Mouse (Mus musculus): ENCODE measurements around the gene Traf3. TPM values are rescaled to one million over a fixed set of nuclear protein-coding genes. Genes with fewer than 3 reads are reported as not detected.
A peak's percentile ranks its signal among the peaks of the same experiment; 100 is the strongest.

The Traf3 gene
- total and polyA plus RNA-seq, 2 experiments from 2014 or later, result 14.9 to 40.2 TPM

DNA sequence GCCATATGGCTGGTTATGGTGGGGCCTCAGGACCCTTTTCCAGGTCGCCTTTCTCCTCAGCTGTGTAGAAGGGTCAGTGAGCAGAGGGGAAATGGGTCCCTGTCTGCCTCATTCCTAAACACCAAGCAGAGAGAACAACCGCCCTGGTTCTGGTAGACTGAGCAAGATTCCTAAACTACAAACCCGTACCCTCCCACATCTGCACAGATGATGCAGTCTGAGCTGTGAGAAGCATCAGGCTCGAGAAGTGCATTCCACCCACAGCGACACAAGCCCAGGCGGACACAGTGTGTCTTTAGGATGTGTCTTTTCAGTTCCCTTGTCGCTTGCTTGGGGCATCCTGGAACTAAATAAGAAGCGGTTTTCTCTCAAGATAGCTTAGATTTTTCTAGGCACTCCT, 83.9 kb downstream of the Traf3 start:
- TF ChIP-seq CTCF (IDR thresholded peaks at IDR 0.05), result no peak
- Histone ChIP-seq H3K27me3 (ENCODE audit: insufficient read depth, low read length) (no peaks in the 10 kb centered on the region), H3K9me3 (ENCODE audit: low read length) (no peaks in the 10 kb centered on the region), H3K27ac (ENCODE audit: low read depth, low read length) (no peak overlapping the region), H3K4me2 (ENCODE audit: low read depth, low read length, poor library complexity, severe bottlenecking) (no peak overlapping the region), H3K4me1 (ENCODE audit: insufficient read depth, low read length) (no peaks in the 10 kb centered on the region), H3K4me3 (ENCODE audit: low read depth, low read length) (no peak overlapping the region), H3K36me3 (ENCODE audit: insufficient read depth, low read length) (peaks cover 31% of the 10 kb centered on the region), H3K9ac (replicated peaks; ENCODE audit: low read length, poor library complexity, severe bottlenecking) (no peak overlapping the region)
- DNase-seq (ENCODE audit: low spot score), result no peak
- 70% methylated on average over 8 of the region's 8 CpGs for WGBS
- no peak for ATAC-seq (ENCODE audit: low FRiP score)

DNA sequence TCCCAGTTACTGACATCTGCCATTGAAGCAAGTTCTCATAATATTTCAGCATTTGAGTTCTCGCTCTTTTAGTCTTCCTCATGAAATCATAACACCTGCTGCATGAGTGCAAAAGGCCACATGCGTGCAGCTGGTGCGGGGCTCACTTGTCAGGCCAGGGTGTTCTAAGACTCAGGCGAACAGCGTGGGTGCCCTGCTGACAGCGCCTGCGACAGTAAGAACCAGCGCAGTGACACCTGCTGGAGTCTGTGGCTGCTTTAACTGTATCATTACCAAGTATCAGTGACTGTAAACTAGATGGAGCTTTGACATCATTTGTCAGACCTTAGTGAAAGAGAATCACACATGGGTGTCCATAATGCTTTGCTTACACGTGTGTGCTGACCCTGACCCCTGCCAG, 85.1 kb downstream of the Traf3 start:
- Histone ChIP-seq H3K9me3 (ENCODE audit: low read length) (no peaks in the 10 kb centered on the region), H3K4me1 (ENCODE audit: insufficient read depth, low read length) (no peaks in the 10 kb centered on the region), H3K9ac (replicated peaks; ENCODE audit: low read length, poor library complexity, severe bottlenecking) (no peak overlapping the region), H3K36me3 (ENCODE audit: insufficient read depth, low read length) (peaks cover 30% of the 10 kb centered on the region), H3K27me3 (ENCODE audit: insufficient read depth, low read length) (no peaks in the 10 kb centered on the region), H3K27ac (ENCODE audit: low read depth, low read length) (no peak overlapping the region), H3K4me3 (ENCODE audit: low read depth, low read length) (no peak overlapping the region), H3K4me2 (ENCODE audit: low read depth, low read length, poor library complexity, severe bottlenecking) (no peak overlapping the region)
- TF ChIP-seq CTCF (IDR thresholded peaks at IDR 0.05), result peak; percentile 45
- peak; percentile 25 for DNase-seq (ENCODE audit: low spot score)
- WGBS, result 62% methylated on average over 9 of the region's 9 CpGs
- ATAC-seq (ENCODE audit: low FRiP score), result no peak

DNA sequence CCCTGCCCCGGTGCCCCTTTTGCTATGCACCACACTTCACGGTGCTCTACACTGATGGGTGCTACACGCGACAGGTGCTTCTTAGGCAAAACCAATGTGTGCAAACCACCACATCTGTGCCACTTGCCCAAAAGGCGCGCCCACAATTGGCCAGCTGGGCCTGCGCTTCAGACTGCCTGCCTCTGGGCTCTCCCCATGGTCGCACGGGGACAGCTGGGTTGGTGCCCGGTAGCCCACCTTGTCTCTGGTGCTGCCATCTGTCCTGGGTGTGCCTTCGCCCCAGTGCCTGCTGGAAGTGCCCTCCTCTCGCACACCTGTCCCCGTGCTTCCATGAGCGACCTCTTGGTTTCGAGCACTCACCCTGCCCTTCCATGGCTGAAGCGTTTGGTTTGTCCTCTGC, 97.5 kb downstream of the Traf3 start:
- ATAC-seq (ENCODE audit: low FRiP score), result no peak
- peaks cover 50% of the 10 kb centered on the region for H3K36me3 ChIP-seq (ENCODE audit: insufficient read depth, low read length)
- no peak overlapping the region for H3K9ac ChIP-seq (replicated peaks; ENCODE audit: low read length, poor library complexity, severe bottlenecking)
- H3K4me2 ChIP-seq (ENCODE audit: low read depth, low read length, poor library complexity, severe bottlenecking), result no peak overlapping the region
- no peak for DNase-seq (ENCODE audit: low spot score)
- no peak overlapping the region for H3K4me3 ChIP-seq (ENCODE audit: low read depth, low read length)
- no peak for TF ChIP-seq CTCF (IDR thresholded peaks at IDR 0.05)
- H3K4me1 ChIP-seq (ENCODE audit: insufficient read depth, low read length), result no peaks in the 10 kb centered on the region
- WGBS, result 97% methylated on average over 16 of the region's 16 CpGs
- H3K27me3 ChIP-seq (ENCODE audit: insufficient read depth, low read length), result no peaks in the 10 kb centered on the region
- no peak overlapping the region for H3K27ac ChIP-seq (ENCODE audit: low read depth, low read length)
- H3K9me3 ChIP-seq (ENCODE audit: low read length), result no peaks in the 10 kb centered on the region

DNA sequence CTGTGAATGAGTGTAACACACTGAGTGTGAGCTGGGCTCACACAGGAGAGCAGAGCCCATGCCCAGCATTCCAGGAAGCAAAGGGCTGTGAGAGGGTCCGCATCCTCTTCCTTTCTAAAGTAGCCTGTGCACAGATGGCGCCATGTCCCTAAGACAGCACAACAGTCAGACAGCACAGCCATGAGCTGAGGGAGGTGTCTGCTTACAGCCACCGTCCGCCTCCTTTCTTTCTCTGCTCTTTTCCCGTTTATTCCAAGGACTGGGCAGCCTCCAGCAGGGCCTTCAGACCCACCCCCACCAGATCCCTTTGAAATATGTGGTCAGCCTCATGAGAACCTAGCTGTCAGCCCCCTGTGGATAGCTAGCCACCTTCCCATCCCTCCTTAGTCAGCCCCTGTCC, 99.0 kb downstream of the Traf3 start:
- Histone ChIP-seq H3K4me1 (ENCODE audit: insufficient read depth, low read length) (no peaks in the 10 kb centered on the region), H3K9ac (replicated peaks; ENCODE audit: low read length, poor library complexity, severe bottlenecking) (no peak overlapping the region), H3K4me2 (ENCODE audit: low read depth, low read length, poor library complexity, severe bottlenecking) (no peak overlapping the region), H3K36me3 (ENCODE audit: insufficient read depth, low read length) (peaks cover 39% of the 10 kb centered on the region), H3K27ac (ENCODE audit: low read depth, low read length) (no peak overlapping the region), H3K9me3 (ENCODE audit: low read length) (no peaks in the 10 kb centered on the region), H3K4me3 (ENCODE audit: low read depth, low read length) (no peak overlapping the region), H3K27me3 (ENCODE audit: insufficient read depth, low read length) (peaks cover 7% of the 10 kb centered on the region)
- WGBS, result 68% methylated on average over 5 of the region's 5 CpGs
- ATAC-seq (ENCODE audit: low FRiP score), result no peak
- DNase-seq (ENCODE audit: low spot score), result no peak
- no peak for TF ChIP-seq CTCF (IDR thresholded peaks at IDR 0.05)

DNA sequence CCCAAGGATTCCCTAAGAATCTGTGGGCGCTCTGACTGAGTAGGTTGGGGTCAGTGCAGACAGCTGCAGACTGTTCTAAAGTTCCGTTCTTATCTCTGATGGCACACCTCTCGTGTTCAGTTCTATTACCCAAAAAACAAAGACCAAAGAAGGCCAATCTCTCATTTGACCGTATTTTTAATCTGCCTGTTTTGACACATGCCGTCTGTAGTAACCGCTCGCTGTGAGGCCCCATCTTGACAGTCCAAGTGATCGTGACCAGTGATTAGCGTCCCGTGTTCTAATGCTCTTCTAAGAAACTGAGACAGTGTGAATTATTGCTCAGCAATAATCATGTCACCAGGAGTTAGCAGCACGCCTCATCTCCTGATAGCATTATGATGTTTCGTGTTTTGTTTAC, 100.4 kb downstream of the Traf3 start:
- Histone ChIP-seq H3K4me1 (ENCODE audit: insufficient read depth, low read length) (no peaks in the 10 kb centered on the region), H3K27ac (ENCODE audit: low read depth, low read length) (no peak overlapping the region), H3K4me3 (ENCODE audit: low read depth, low read length) (no peak overlapping the region), H3K27me3 (ENCODE audit: insufficient read depth, low read length) (peaks cover 21% of the 10 kb centered on the region), H3K9me3 (ENCODE audit: low read length) (no peaks in the 10 kb centered on the region), H3K9ac (replicated peaks; ENCODE audit: low read length, poor library complexity, severe bottlenecking) (no peak overlapping the region), H3K36me3 (ENCODE audit: insufficient read depth, low read length) (peaks cover 27% of the 10 kb centered on the region), H3K4me2 (ENCODE audit: low read depth, low read length, poor library complexity, severe bottlenecking) (no peak overlapping the region)
- ATAC-seq (ENCODE audit: low FRiP score) (no peak), DNase-seq (ENCODE audit: low spot score) (no peak)
- WGBS, result 71% methylated on average over 12 of the region's 12 CpGs
- no peak for TF ChIP-seq CTCF (IDR thresholded peaks at IDR 0.05)

DNA sequence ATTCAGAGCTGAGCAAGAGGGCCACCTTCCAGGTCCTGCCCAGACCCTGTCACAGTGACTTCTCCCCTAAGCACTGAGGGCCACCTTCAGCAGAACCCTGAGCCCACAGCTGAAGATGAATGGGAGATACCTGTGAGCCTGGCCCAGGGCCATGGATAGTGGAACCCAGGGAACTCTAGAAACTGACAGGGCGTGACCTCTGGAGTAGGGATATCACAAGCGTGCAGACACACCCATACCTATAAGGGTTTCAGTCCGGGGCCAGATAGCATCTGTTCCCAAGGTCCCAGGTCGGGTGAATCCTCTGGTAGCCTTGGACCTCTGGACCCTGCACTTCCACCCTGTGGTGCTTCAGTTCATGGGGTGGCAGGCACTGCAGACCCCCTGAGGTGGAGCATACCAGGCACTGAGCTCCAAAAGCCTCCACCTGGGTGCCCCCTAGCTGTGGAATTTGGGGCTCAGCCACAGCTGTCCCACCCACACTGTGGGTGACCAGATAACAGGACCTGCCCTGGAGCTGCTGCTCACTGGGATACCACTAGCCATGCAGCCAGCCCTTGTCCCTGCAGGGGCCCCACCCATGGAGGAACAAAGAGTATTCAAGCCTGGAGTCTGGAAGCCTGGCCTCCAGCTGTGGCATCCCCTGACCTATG, 101.6 kb downstream of the Traf3 start:
- Histone ChIP-seq H3K27me3 (ENCODE audit: insufficient read depth, low read length) (peaks cover 24% of the 10 kb centered on the region), H3K4me1 (ENCODE audit: insufficient read depth, low read length) (0 out of 2 replicates have a peak, but pooled peaks cover 3% of the 10 kb centered on the region), H3K27ac (ENCODE audit: low read depth, low read length) (no peak overlapping the region), H3K9me3 (ENCODE audit: low read length) (no peaks in the 10 kb centered on the region), H3K9ac (replicated peaks; ENCODE audit: low read length, poor library complexity, severe bottlenecking) (no peak overlapping the region), H3K36me3 (ENCODE audit: insufficient read depth, low read length) (peaks cover 20% of the 10 kb centered on the region), H3K4me2 (ENCODE audit: low read depth, low read length, poor library complexity, severe bottlenecking) (no peak overlapping the region), H3K4me3 (ENCODE audit: low read depth, low read length) (no peak overlapping the region)
- ATAC-seq (ENCODE audit: low FRiP score), result no peak
- no peak for TF ChIP-seq CTCF (IDR thresholded peaks at IDR 0.05)
- DNase-seq (ENCODE audit: low spot score), result no peak
- 75% methylated on average over 4 of the region's 4 CpGs for WGBS
